Mouse (Mus musculus): Measurements from ENCODE around the gene Serpina3m. TPM values are rescaled to one million over a fixed set of nuclear protein-coding genes. Genes with fewer than 3 reads are reported as not detected.
"Not testable (repeated sequence)": the region's sequence is repeated elsewhere in the genome, so short reads cannot be mapped to it uniquely, and the experiment has no call there.

The Serpina3m gene
- polyA plus RNA-seq, 1 experiment: not detected

GRCm38 (mm10) chr12:104345181-104345580 lies 6.9 kb downstream of the Serpina3m start:
- H3K4me1 ChIP-seq (ENCODE audit: control insufficient read depth, insufficient read depth, low read length): no peaks in the 10 kb centered on the region
- no peak overlapping the region for H3K4me3 ChIP-seq (ENCODE audit: insufficient read depth, low read length)
- no peak for TF ChIP-seq CTCF (IDR thresholded peaks at IDR 0.05; ENCODE audit: borderline replicate concordance, insufficient read depth, low read length)
- no peak for TF ChIP-seq POLR2A (IDR thresholded peaks at IDR 0.05; ENCODE audit: low read depth, low read length)
- H3K27ac ChIP-seq (ENCODE audit: insufficient read depth, low read length): no peak overlapping the region

GRCm38 (mm10) chr12:104345707-104346106 lies 7.4 kb downstream of the Serpina3m start:
- no peak overlapping the region for H3K4me3 ChIP-seq (ENCODE audit: insufficient read depth, low read length)
- H3K27ac ChIP-seq (ENCODE audit: insufficient read depth, low read length): no peak overlapping the region
- TF ChIP-seq POLR2A (IDR thresholded peaks at IDR 0.05; ENCODE audit: low read depth, low read length) (no peak), CTCF (IDR thresholded peaks at IDR 0.05; ENCODE audit: borderline replicate concordance, insufficient read depth, low read length) (no peak)
- H3K4me1 ChIP-seq (ENCODE audit: control insufficient read depth, insufficient read depth, low read length): no peaks in the 10 kb centered on the region

DNA sequence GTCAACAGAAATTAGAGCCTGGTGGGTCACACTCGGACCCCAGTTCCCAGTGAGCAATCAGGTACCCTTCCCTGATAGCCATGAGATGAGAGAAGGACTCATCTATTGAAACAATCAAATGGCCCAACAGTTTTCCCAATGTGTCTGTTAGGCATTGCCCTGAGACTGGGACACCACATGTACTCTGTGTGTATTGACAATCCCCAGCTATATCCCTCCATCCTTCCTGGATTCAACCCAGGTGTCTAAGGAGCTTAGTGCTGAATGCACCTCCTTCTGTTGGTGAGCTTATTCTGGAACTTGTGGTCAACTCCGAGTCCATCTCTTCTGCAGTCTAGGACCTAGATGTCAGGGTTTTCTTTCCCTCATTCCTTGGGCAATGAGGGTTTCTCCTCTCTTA lies 8.8 kb downstream of the Serpina3m start:
- H3K4me3 ChIP-seq (ENCODE audit: insufficient read depth, low read length): no peak overlapping the region
- TF ChIP-seq POLR2A (IDR thresholded peaks at IDR 0.05; ENCODE audit: low read depth, low read length) (no peak), CTCF (IDR thresholded peaks at IDR 0.05; ENCODE audit: borderline replicate concordance, insufficient read depth, low read length) (no peak)
- H3K27ac ChIP-seq (ENCODE audit: insufficient read depth, low read length): no peak overlapping the region
- H3K4me1 ChIP-seq (ENCODE audit: control insufficient read depth, insufficient read depth, low read length): no peaks in the 10 kb centered on the region

GRCm38 (mm10) chr12:104351812-104352211 lies 13.5 kb downstream of the Serpina3m start:
- peak; percentile 41; the same call in 1 of the 2 replicates for TF ChIP-seq CTCF (IDR thresholded peaks at IDR 0.05; ENCODE audit: borderline replicate concordance, insufficient read depth, low read length)

GRCm38 (mm10) chr12:104356006-104356405 lies 17.7 kb downstream of the Serpina3m start:
- no peaks in the 10 kb centered on the region for H3K4me1 ChIP-seq (ENCODE audit: control insufficient read depth, insufficient read depth, low read length)
- H3K27ac ChIP-seq (ENCODE audit: insufficient read depth, low read length): no peak overlapping the region
- TF ChIP-seq POLR2A (IDR thresholded peaks at IDR 0.05; ENCODE audit: low read depth, low read length) (no peak), CTCF (IDR thresholded peaks at IDR 0.05; ENCODE audit: borderline replicate concordance, insufficient read depth, low read length) (no peak)
- H3K4me3 ChIP-seq (ENCODE audit: insufficient read depth, low read length): no peak overlapping the region

More at GRCm38 (mm10) chr12:104351812-104352211, 13.5 kb downstream of the Serpina3m start:
- H3K4me3 ChIP-seq (ENCODE audit: insufficient read depth, low read length); H3K27ac ChIP-seq (ENCODE audit: insufficient read depth, low read length); H3K4me1 ChIP-seq (ENCODE audit: control insufficient read depth, insufficient read depth, low read length): not testable (repeated sequence)

- no peak for TF ChIP-seq POLR2A (IDR thresholded peaks at IDR 0.05; ENCODE audit: low read depth, low read length)
- no peak for TF ChIP-seq CTCF (IDR thresholded peaks at IDR 0.05; ENCODE audit: borderline replicate concordance, insufficient read depth, low read length)
- H3K27ac ChIP-seq (ENCODE audit: insufficient read depth, low read length): no peak overlapping the region
- H3K4me3 ChIP-seq (ENCODE audit: insufficient read depth, low read length): no peak overlapping the region
- no peaks in the 10 kb centered on the region for H3K4me1 ChIP-seq (ENCODE audit: control insufficient read depth, insufficient read depth, low read length)
Observed at GRCm38 (mm10) chr12:104369986-104370385, 31.7 kb downstream of the Serpina3m start.

DNA sequence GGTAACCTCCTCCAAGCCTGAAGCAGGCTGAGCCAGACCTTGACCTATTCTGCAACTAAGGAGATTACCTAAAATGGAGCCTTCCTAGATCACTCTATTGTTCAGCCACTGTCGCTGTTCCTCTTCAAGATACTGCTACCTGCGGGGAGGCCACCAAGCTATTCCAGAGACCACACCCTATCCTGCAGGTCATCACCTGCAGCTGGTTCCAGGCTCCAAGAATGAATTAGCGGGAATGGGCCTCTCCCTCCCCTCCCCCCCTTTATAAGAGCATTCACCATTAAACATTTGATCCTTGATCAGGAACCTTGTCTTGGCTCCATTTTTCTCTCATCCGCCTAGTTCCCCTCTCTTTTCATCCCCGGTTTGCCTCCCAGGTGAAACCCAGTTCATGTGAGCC lies 38.9 kb downstream of the Serpina3m start:
- H3K27ac ChIP-seq (ENCODE audit: insufficient read depth, low read length); H3K4me3 ChIP-seq (ENCODE audit: insufficient read depth, low read length); H3K4me1 ChIP-seq (ENCODE audit: control insufficient read depth, insufficient read depth, low read length): not testable (repeated sequence)

GRCm38 (mm10) chr12:104378351-104378750 lies 40.1 kb downstream of the Serpina3m start:
- H3K4me1 ChIP-seq (ENCODE audit: control insufficient read depth, insufficient read depth, low read length); H3K4me3 ChIP-seq (ENCODE audit: insufficient read depth, low read length); H3K27ac ChIP-seq (ENCODE audit: insufficient read depth, low read length): not testable (repeated sequence)

- H3K4me3 ChIP-seq (ENCODE audit: insufficient read depth, low read length); H3K27ac ChIP-seq (ENCODE audit: insufficient read depth, low read length); H3K4me1 ChIP-seq (ENCODE audit: control insufficient read depth, insufficient read depth, low read length): not testable (repeated sequence)
Observed at GRCm38 (mm10) chr12:104378815-104379214, 40.5 kb downstream of the Serpina3m start.

DNA sequence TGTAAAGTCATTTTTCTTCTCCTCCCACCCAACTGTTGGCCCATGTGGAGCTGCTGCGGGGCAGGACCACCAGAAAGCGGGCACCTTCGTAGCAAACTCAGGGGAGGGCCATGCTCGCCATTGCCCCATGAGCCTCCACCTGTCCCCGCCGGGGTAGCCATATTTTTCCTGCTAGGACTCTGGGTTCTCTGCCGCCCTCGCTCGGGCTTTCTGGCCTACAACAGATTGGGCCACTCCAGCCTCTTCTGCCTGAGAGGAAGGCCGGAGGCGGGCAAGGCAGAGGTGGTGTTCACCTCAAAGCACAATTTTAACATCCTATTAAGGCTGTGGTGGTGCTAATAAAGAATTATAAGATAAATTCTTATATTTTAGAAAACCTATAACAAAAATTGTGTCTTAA lies 41.6 kb downstream of the Serpina3m start:
- no peaks in the 10 kb centered on the region for H3K4me1 ChIP-seq (ENCODE audit: control insufficient read depth, insufficient read depth, low read length)
- TF ChIP-seq CTCF (IDR thresholded peaks at IDR 0.05; ENCODE audit: borderline replicate concordance, insufficient read depth, low read length) (no peak), POLR2A (IDR thresholded peaks at IDR 0.05; ENCODE audit: low read depth, low read length) (no peak)
- H3K27ac ChIP-seq (ENCODE audit: insufficient read depth, low read length): no peak overlapping the region
- no peak overlapping the region for H3K4me3 ChIP-seq (ENCODE audit: insufficient read depth, low read length)

- not testable (repeated sequence) for H3K27ac ChIP-seq (ENCODE audit: insufficient read depth, low read length); H3K4me3 ChIP-seq (ENCODE audit: insufficient read depth, low read length); H3K4me1 ChIP-seq (ENCODE audit: control insufficient read depth, insufficient read depth, low read length)
Observed at GRCm38 (mm10) chr12:104381071-104381604, 42.9 kb downstream of the Serpina3m start.

DNA sequence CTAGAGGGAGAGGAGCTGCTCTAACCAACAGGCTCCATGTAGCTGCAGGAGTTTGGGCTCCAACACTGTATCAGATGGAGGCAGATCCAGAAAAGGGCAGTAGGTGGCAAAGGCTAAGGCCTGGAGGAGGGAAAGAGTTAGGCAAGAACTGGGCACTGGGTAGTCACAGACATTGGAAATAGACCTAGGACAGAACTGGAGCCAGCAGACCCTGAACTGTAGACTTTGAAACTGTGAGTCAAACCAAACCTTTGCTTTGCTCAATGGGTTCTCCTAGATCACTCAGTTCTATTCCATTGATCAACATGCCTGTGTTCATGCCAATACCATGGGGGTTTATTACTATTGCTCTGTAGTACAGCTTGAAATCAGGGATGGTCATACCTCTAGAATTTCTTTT lies 47.7 kb downstream of the Serpina3m start:
- H3K4me3 ChIP-seq (ENCODE audit: insufficient read depth, low read length); H3K4me1 ChIP-seq (ENCODE audit: control insufficient read depth, insufficient read depth, low read length): not testable (repeated sequence)

GRCm38 (mm10) chr12:104386878-104387277 lies 48.6 kb downstream of the Serpina3m start:
- not testable (repeated sequence) for H3K27ac ChIP-seq (ENCODE audit: insufficient read depth, low read length); H3K4me3 ChIP-seq (ENCODE audit: insufficient read depth, low read length); H3K4me1 ChIP-seq (ENCODE audit: control insufficient read depth, insufficient read depth, low read length)

More for the DNA sequence above, 47.7 kb downstream of the Serpina3m start:
- H3K27ac ChIP-seq (ENCODE audit: insufficient read depth, low read length): not testable (repeated sequence)
